Mouse (Mus musculus): ENCODE data around the gene Dusp22. TPM values are rescaled to one million over a fixed set of nuclear protein-coding genes. Genes with fewer than 3 reads are reported as not detected.

Dusp22 gene
- total and polyA plus RNA-seq, 3 experiments = 14.7 to 21.2 (median 18.6) TPM

DNA sequence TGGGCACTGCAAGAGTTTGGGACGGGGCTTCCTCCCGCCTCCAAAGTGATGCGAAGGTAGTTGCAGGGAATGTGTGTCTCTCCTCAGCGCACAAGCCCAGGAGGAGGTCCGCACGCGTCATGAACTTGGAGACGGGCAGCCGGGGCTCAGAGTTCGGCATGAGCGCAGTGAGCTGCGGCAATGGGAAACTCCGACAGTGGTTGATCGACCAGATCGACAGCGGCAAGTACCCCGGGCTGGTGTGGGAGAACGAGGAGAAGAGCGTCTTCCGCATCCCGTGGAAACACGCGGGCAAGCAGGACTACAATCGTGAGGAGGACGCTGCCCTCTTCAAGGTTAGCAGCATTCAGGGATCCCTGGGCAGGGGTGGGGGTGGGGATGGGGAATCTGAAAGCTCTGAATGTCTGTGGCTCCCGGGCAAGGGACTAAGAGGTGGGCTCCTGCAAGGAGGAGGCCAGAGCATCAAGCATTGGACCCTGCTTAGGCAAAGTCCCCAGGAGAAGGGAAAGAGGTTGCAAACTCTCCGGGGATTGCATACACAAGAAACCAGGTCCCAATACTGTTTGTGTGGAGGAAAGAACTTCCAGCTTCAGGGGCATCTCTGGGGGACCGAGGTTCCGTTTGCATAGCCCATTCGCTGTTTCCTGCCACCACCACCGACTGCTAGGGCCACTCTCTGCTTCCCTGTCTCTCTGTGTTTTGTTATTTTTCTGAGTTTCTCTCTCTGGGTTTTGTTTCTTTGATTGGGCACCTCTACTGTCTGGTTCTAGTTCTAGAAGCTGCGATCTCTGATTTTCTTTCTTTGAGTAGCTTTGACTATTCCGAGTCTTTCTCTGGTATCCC lies 90.9 kb downstream of the Dusp22 start:
- Histone ChIP-seq H3K79me2 (replicated peaks; ENCODE audit: control insufficient read depth, insufficient read depth, low read length) (no peaks in the 10 kb centered on the region), H3K36me3 (ENCODE audit: control insufficient read depth, insufficient read depth, low read length) (no peaks in the 10 kb centered on the region), H3K4me3 (peak overlapping the region; percentile 28), H3K27me3 (ENCODE audit: control insufficient read depth, insufficient read depth, low read length) (peaks cover 8% of the 10 kb centered on the region; the same call in 1 of the 2 replicates), H3K4me1 (ENCODE audit: control insufficient read depth, insufficient read depth, low read length) (peaks cover 5% of the 10 kb centered on the region), H3K9ac (ENCODE audit: low read depth, low read length) (no peak overlapping the region), H3K27ac (no peak overlapping the region)
- TF ChIP-seq POLR2A (IDR thresholded peaks at IDR 0.05; ENCODE audit: insufficient read depth, low read depth, low read length) (no peak), CTCF (IDR thresholded peaks at IDR 0.05) (no peak), EP300 (IDR thresholded peaks at IDR 0.05; ENCODE audit: insufficient read depth, low read depth, low read length) (no peak)
- 5% methylated on average over 33 of the region's 33 CpGs for WGBS
- intact Hi-C loops (cut with DNase I) = no loop called here
- DNase-seq = peak in 1 of 2 experiments; percentile 30

- Histone ChIP-seq H3K36me3 (ENCODE audit: control insufficient read depth, insufficient read depth, low read length) (no peaks in the 10 kb centered on the region), H3K4me1 (ENCODE audit: control insufficient read depth, insufficient read depth, low read length) (peaks cover 5% of the 10 kb centered on the region), H3K79me2 (replicated peaks; ENCODE audit: control insufficient read depth, insufficient read depth, low read length) (no peaks in the 10 kb centered on the region), H3K9ac (ENCODE audit: low read depth, low read length) (no peak overlapping the region), H3K4me3 (no peak overlapping the region), H3K27me3 (ENCODE audit: control insufficient read depth, insufficient read depth, low read length) (peaks cover 5% of the 10 kb centered on the region; the same call in 1 of the 2 replicates), H3K27ac (no peak overlapping the region)
- no peak for DNase-seq
- TF ChIP-seq EP300 (IDR thresholded peaks at IDR 0.05; ENCODE audit: insufficient read depth, low read depth, low read length) (no peak), CTCF (IDR thresholded peaks at IDR 0.05) (no peak), POLR2A (IDR thresholded peaks at IDR 0.05; ENCODE audit: insufficient read depth, low read depth, low read length) (no peak)
- intact Hi-C loops (cut with DNase I) = no loop called here
- WGBS = 61% methylated on average over 6 of the region's 6 CpGs
Observed at GRCm38 (mm10) chr13:30751304-30751580, 91.4 kb downstream of the Dusp22 start.

- no peaks in the 10 kb centered on the region for H3K36me3 ChIP-seq (ENCODE audit: control insufficient read depth, insufficient read depth, low read length)
- H3K4me1 ChIP-seq (ENCODE audit: control insufficient read depth, insufficient read depth, low read length) = peaks cover 5% of the 10 kb centered on the region
- no peak overlapping the region for H3K27ac ChIP-seq
- H3K27me3 ChIP-seq (ENCODE audit: control insufficient read depth, insufficient read depth, low read length) = peaks cover 5% of the 10 kb centered on the region; the same call in 1 of the 2 replicates
- no peak for DNase-seq
- no peak for TF ChIP-seq CTCF (IDR thresholded peaks at IDR 0.05)
- no peak for TF ChIP-seq EP300 (IDR thresholded peaks at IDR 0.05; ENCODE audit: insufficient read depth, low read depth, low read length)
- no peak for TF ChIP-seq POLR2A (IDR thresholded peaks at IDR 0.05; ENCODE audit: insufficient read depth, low read depth, low read length)
- intact Hi-C loops (cut with DNase I) = no loop called here
- H3K79me2 ChIP-seq (replicated peaks; ENCODE audit: control insufficient read depth, insufficient read depth, low read length) = no peaks in the 10 kb centered on the region
- H3K9ac ChIP-seq (ENCODE audit: low read depth, low read length) = no peak overlapping the region
- H3K4me3 ChIP-seq = no peak overlapping the region
- 74% methylated on average over 4 of the region's 4 CpGs for WGBS
Observed at GRCm38 (mm10) chr13:30752581-30753187, 92.9 kb downstream of the Dusp22 start.

GRCm38 (mm10) chr13:30753441-30753840 lies 93.6 kb downstream of the Dusp22 start:
- Histone ChIP-seq H3K36me3 (ENCODE audit: control insufficient read depth, insufficient read depth, low read length) (no peaks in the 10 kb centered on the region), H3K27ac (no peak overlapping the region), H3K79me2 (replicated peaks; ENCODE audit: control insufficient read depth, insufficient read depth, low read length) (no peaks in the 10 kb centered on the region), H3K27me3 (ENCODE audit: control insufficient read depth, insufficient read depth, low read length) (peaks cover 5% of the 10 kb centered on the region; the same call in 1 of the 2 replicates), H3K9ac (ENCODE audit: low read depth, low read length) (no peak overlapping the region), H3K4me3 (no peak overlapping the region), H3K4me1 (ENCODE audit: control insufficient read depth, insufficient read depth, low read length) (peaks cover 5% of the 10 kb centered on the region)
- DNase-seq = no peak
- intact Hi-C loops (cut with DNase I) = no loop called here
- 61% methylated on average over 3 of the region's 3 CpGs for WGBS
- TF ChIP-seq EP300 (IDR thresholded peaks at IDR 0.05; ENCODE audit: insufficient read depth, low read depth, low read length) (no peak), POLR2A (IDR thresholded peaks at IDR 0.05; ENCODE audit: insufficient read depth, low read depth, low read length) (no peak), CTCF (IDR thresholded peaks at IDR 0.05) (no peak)

GRCm38 (mm10) chr13:30754066-30754465 lies 94.3 kb downstream of the Dusp22 start:
- TF ChIP-seq CTCF (IDR thresholded peaks at IDR 0.05) = no peak
- no peak for TF ChIP-seq POLR2A (IDR thresholded peaks at IDR 0.05; ENCODE audit: insufficient read depth, low read depth, low read length)
- TF ChIP-seq EP300 (IDR thresholded peaks at IDR 0.05; ENCODE audit: insufficient read depth, low read depth, low read length) = no peak
- no peak overlapping the region for H3K4me3 ChIP-seq
- H3K79me2 ChIP-seq (replicated peaks; ENCODE audit: control insufficient read depth, insufficient read depth, low read length) = no peaks in the 10 kb centered on the region
- peaks cover 3% of the 10 kb centered on the region; the same call in 1 of the 2 replicates for H3K4me1 ChIP-seq (ENCODE audit: control insufficient read depth, insufficient read depth, low read length)
- DNase-seq = no peak
- H3K36me3 ChIP-seq (ENCODE audit: control insufficient read depth, insufficient read depth, low read length) = no peaks in the 10 kb centered on the region
- 77% methylated on average over 4 of the region's 4 CpGs for WGBS
- no peak overlapping the region for H3K27ac ChIP-seq
- intact Hi-C loops (cut with DNase I) = no loop called here
- H3K9ac ChIP-seq (ENCODE audit: low read depth, low read length) = no peak overlapping the region
- H3K27me3 ChIP-seq (ENCODE audit: control insufficient read depth, insufficient read depth, low read length) = peaks cover 1% of the 10 kb centered on the region; the same call in 1 of the 2 replicates
